Mouse (Mus musculus) neutrophil, adult 5-6 weeks (primary cell): ENCODE data around the gene Hrh3. TPM values are rescaled to one million over a fixed set of nuclear protein-coding genes. Genes with fewer than 3 reads are reported as not detected.
A peak's percentile ranks its signal among the peaks of the same experiment; 100 is the strongest.

Experiments
- ATAC-seq: fragments of 151-379, 151-347 bp; 2 replicates; pipeline ENCODE4 v1.8.0; 2017; ENCODE audit warnings: mild to moderate bottlenecking, moderate TSS enrichment; ENCODE audit not compliant: insufficient number of reproducible peaks, poor library complexity, low FRiP score, severe bottlenecking; ENCODE audit errors: extremely low read depth
- total RNA-seq: library from RNA; stranded (forward); fragments of 200-1000 nt; gene quantifications from 2 replicates; pipeline ENCODE4 v1.2.3, GENCODE M21; 2017

The Hrh3 gene
- not detected in 2 replicates for total RNA-seq

- ATAC-seq = no peak
Observed at GRCm38 (mm10) chr2:180103978-180104658, at the start of gene Hrh3. Gene Hrh3, minus strand, starts transcription at chr2:180104488.

DNA sequence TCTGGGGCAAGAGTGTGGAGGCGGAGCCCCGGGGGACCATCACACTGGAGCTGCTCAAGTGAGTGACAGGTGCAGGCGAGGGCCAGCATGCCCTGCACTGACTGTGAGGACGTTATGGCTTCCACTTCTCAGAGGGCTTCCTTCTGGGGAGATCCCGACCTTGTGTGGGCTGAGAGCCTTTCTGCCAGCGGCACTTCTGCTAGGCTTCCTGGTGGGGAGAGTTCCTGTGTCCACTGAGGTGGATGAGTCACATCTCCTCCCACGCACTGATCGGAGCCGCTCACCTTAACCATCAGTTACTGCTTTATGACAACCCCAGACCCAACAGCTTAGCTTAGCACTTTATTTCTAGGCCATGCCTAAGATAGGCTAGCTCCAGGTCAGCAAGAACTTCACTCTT is 44.3 kb upstream of the Hrh3 start:
- ATAC-seq = no peak

GRCm38 (mm10) chr2:180147379-180147778 is 43.1 kb upstream of the Hrh3 start:
- no peak for ATAC-seq

DNA sequence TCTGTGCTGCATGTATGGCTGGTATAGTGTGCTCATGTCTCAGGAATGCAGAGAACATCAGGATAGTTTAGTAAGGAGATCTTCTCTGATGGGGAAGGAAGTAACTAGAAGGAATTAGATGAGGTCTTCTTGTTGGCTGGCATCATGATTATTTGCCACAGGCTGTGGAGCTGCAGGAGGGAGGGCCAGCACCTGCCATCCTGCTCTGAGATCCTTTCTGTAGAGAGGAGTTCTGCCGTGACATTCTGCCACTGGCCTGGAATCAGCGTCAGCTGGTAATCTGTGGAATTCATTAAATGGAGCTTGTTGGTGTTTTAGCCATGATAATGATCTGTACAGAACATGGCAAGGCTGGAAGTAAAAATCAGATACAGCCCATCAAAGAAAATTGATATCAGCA is 41.8 kb upstream of the Hrh3 start:
- no peak for ATAC-seq

DNA sequence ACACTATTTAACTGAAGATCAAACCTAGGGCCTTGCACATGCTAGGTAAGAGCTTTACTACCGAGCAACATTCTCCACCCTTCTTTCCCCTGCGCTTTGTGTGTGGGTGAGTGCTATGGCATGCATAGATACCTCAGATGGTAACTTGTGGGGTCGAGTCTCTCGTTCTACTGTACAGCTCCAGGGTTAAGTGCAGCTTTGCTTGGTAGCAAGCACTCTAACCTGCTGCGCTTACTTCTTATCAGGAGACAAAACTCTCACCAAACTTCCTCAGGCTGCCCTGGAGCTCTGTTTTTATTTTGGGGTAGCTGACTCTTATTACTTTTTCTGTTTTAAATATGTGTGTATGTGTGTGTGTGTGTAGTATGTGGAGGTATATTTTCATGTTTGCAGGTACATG is 31.1 kb upstream of the Hrh3 start:
- ATAC-seq = no peak

GRCm38 (mm10) chr2:180133911-180134310 is 29.6 kb upstream of the Hrh3 start:
- ATAC-seq = peak; percentile 15; the same call in 1 of the 2 replicates

DNA sequence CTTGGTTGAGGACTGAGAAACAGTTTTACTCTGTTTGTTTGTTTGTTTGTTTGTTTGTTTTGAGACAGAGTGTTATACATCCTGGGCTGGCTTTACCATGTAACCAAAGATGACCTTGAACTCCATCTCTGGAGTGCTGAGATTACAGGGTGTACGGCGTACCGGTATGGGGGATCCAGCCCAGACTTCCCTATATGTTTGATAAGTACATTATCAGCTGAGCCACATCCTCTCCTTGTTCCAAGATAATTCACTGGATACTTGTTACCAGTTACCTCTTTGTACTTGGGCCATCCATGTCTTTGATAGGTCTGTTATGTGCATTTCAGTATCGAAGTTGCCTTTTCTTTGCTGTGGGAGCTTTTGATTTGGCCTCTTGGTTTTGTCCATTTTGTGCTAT is 28.9 kb upstream of the Hrh3 start:
- no peak for ATAC-seq

DNA sequence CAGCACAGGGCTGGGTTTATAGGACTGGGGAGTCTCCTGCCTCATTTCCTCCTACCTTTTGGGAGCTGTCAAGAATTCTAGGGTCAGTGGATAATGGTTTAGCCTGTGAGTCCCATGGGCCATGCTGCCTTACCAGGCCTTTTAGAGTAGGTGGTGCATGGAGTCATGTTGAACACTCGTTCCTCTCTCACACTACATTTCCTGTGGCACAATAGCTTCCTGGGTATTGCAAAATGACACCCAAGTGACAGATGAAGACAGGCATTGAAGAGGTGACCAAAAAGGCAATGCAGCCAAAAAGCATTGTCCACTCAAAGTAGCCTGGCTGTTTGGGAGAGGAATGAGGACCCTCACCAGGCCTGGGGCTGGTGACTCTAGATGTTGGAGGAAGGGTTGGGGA is 23.4 kb upstream of the Hrh3 start:
- peak; percentile 27; the same call in 1 of the 2 replicates for ATAC-seq

GRCm38 (mm10) chr2:180126195-180126594 is 21.9 kb upstream of the Hrh3 start:
- peak; percentile 24; the same call in 1 of the 2 replicates for ATAC-seq

DNA sequence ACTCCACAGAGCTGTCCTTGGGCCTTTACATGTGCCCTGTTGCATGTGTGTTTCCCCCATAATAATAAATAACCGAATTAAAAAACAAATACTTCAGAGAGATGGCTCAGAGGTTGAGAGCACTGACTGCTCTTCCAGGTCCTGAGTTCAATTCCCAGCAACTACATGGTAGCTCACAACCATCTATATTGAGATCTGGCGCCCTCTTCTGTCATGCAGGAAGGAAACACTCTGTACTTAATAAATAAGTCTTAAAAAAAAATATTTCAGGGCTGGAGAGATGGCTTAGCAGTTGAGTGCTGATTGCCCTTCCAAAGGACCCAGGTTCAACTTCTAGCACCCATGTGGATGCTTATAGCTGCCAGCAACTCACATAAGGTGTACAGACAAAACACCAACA is 19.9 kb upstream of the Hrh3 start:
- ATAC-seq = no peak

GRCm38 (mm10) chr2:180120292-180120761 is 16.0 kb upstream of the Hrh3 start:
- no peak for ATAC-seq

DNA sequence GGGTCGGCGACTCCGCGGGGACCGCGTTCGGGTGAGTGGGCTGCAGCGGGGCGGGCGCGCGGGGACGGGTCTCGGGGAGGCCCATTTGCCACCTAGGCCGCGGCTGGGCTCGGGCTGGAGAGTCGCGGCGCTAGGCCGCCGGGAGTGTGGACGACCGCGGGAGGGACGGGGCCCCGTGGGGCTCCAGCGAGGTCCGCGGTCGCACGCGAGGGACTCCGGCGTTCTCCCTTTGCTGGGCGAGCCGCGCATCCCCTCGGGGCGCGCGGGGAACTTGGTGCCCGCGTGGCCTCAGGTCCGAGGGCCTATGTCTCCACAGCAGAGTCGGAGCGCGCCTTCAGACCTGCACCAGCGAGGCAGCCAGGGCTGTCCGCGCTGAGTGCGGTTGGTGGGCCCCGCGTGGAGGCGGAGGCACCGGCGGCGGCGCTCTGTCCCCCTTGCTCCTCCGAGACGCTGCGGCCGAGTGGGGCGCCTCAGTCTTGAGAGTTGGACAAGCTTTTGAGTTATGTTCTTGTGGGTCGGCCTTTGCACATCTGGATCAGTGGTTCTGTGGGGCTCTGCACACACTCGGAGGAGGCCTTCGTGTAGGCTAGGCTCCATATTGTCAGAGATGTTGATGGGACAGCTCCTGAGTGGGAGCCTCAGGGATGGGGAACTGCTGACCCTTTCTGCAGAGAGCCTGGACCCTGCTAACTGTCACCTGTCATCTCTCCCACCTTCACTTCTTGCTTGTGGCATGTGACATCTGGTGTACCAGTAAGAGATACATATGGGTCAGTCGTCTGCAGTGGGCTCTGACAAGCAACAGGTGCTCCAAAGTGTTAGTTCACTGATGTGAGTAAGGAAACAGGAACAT is 15.4 kb upstream of the Hrh3 start:
- ATAC-seq = no peak

- ATAC-seq = peak; percentile 97
Observed at GRCm38 (mm10) chr2:180118661-180119438, 14.6 kb upstream of the Hrh3 start, which contains the start of gene Osbpl2. Gene Osbpl2, plus strand, starts transcription at chr2:180119306.

GRCm38 (mm10) chr2:180117485-180118194 is 13.4 kb upstream of the Hrh3 start:
- no peak for ATAC-seq

DNA sequence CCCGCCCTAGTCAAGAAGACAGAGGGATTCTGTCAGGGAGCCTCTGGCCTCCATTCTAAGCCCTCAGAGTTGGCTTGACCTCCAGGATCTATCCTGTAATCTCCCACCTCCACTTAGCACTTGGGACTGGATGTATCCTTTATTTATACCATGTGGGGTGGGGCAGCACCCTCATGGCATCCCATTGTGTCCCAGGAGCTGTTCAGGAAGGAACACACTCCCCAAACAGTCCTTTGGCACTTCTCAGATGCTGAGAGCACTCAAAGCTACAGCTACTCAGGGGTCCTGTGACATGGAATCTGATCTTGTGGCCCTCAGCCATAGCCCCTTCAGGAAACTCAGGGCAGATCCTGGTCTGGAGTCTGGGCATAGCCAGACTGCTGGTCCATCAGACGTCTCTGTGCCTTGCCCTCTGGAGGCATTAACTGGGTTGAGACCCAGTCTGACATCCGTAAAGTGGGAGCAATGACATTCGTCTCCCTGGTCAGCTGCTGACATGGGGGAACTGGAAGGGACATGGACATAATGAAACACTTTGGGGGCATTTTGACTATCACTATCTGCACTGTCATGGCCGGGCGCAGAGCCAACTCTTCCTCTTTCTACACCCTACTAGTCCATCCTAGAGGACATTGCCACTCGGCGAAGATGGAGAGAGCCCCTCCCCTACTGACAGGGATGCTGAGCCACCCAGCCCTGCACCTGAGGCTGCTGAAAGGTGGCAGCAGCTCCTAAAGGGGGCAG is 12.6 kb upstream of the Hrh3 start:
- ATAC-seq = no peak

DNA sequence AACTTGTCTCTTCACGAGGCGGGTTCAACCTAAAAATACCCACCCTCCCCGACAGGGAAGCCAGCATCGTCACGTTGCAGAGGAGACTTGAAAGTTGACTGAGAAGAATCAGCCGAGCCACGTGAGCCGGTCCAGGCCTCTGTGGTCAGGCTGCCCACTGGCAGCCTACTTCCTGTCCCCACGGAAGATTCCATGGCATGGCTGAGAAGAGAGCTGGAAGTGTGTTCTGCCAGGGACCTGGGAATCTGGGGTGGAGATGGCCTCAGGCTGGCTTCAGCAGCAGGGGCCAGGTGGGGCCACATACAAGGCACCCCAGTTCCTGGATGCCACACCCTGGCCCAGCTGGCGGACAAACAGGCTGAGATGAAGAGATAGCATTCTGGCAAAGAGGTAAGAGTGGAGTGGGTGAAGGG is 11.8 kb upstream of the Hrh3 start:
- ATAC-seq = no peak

DNA sequence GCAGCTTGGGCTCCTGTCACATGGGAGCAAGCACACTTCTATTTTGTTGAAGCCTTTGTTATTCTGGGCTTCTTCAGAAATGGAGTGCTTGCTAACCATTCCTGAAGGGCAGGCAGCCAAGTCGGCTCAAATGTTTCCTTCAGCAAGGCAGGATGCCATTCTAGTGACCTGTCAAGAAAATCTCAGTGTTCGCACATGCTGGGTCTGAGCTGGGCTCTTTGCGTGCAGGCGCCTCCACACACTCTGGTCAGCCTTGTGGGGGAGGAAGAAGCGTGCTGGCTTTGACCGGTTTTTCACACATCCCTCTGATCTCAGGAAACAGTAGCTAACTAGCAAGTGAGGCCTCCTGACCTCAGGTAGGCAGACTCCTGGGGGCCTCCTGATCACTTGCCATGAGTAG is 11.0 kb upstream of the Hrh3 start:
- no peak for ATAC-seq
